ENCODE assay signal across 10 mouse cellular contexts in genomic region chr5:148739141-148739540, GRCm38 (mm10).
DNase-seq lines count a peak whose midpoint lies in the region; ATAC-seq and TF ChIP-seq lines count a peak whose summit lies in the region.
"Had no signal": no experiment of that assay in that cellular context is flagged by ENCODE, and none has a peak within 500 bp of the region (broad histone marks: within the 10 kb centered on the region; RNA-seq: fewer than 3 reads in every experiment).

No protein-coding gene starts in this region.

- TF ChIP-seq POLR2A in MEL (IDR thresholded peaks at IDR 0.05; ENCODE audit: control insufficient read depth in 1 of 2, insufficient read depth in 1 of 2, low read depth in 1 of 2, low read length in 2 of 2, poor library complexity in 1 of 2): no peak

- H3K27me3 ChIP-seq in MEL (ENCODE audit: control insufficient read depth in 1 of 2, insufficient read depth in 2 of 2, low read length in 2 of 2): no peaks in the 10 kb centered on the region
- H3K27me3 ChIP-seq in intestine, postnatal 0 days (replicated peaks; ENCODE audit: control insufficient read depth, insufficient read depth, low read length): no peaks in the 10 kb centered on the region
- H3K27me3 ChIP-seq in hindbrain, embryonic 14.5 days (ENCODE audit: control insufficient read depth, insufficient read depth, low read length): no peaks in the 10 kb centered on the region
- H3K27me3 ChIP-seq: heart, embryonic 15.5 days had no signal

- ATAC-seq in intestine, postnatal 0 days: peak; percentile 50; the same call in 1 of the 2 replicates
- peak; percentile 92 for ATAC-seq in megakaryocyte, adult 5-6 weeks (ENCODE audit: poor library complexity, severe bottlenecking)
- no peak for ATAC-seq in hindbrain, embryonic 14.5 days (ENCODE audit: low FRiP score)

- TF ChIP-seq CTCF in MEL (IDR thresholded peaks at IDR 0.05 in 2 of 3, conservative IDR thresholded peaks at IDR 0.05 in 1 of 3; ENCODE audit: control insufficient read depth in 1 of 3, insufficient read depth in 1 of 3, low read depth in 2 of 3, low read length in 3 of 3, poor library complexity in 1 of 3, severe bottlenecking in 1 of 3): no peak
- no peak for TF ChIP-seq CTCF in intestine, postnatal 0 days (IDR thresholded peaks at IDR 0.05; ENCODE audit: low read depth)

- no peaks in the 10 kb centered on the region for H3K9me3 ChIP-seq in MEL (replicated peaks; ENCODE audit: insufficient read depth, low read length)
- H3K9me3 ChIP-seq in intestine, postnatal 0 days (ENCODE audit: control insufficient read depth): no peaks in the 10 kb centered on the region
- H3K9me3 ChIP-seq in hindbrain, embryonic 14.5 days (ENCODE audit: control insufficient read depth, low read length): no peaks in the 10 kb centered on the region

- WGBS in intestine, postnatal 0 days: 63% methylated on average over 3 of the region's 3 CpGs
- WGBS in hindbrain, embryonic 14.5 days: 70% methylated on average over 3 of the region's 3 CpGs

- H3K36me3 ChIP-seq in MEL (ENCODE audit: control insufficient read depth in 1 of 2, insufficient read depth in 2 of 2, low read length in 2 of 2): peaks cover 0 to 3% of the 10 kb centered on the region in 2 experiments; a peak in 2 of 4 replicates
- H3K36me3 ChIP-seq in intestine, postnatal 0 days (ENCODE audit: control insufficient read depth, insufficient read depth): no peaks in the 10 kb centered on the region
- no peaks in the 10 kb centered on the region for H3K36me3 ChIP-seq in hindbrain, embryonic 14.5 days (replicated peaks; ENCODE audit: control insufficient read depth, insufficient read depth)
- H3K36me3 ChIP-seq: heart, embryonic 15.5 days had no signal

- H3K4me2 ChIP-seq in intestine, postnatal 0 days (replicated peaks; ENCODE audit: low read depth): no peak overlapping the region
- H3K4me2 ChIP-seq in hindbrain, embryonic 14.5 days (replicated peaks): no peak overlapping the region
- H3K4me2 ChIP-seq: heart, embryonic 15.5 days had no signal

- no peaks in the 10 kb centered on the region; the same call in 1 of the 2 replicates for H3K79me2 ChIP-seq in MEL (ENCODE audit: control insufficient read depth, insufficient read depth, low read length, poor library complexity)

- H3K27ac ChIP-seq in MEL (ENCODE audit: control insufficient read depth, low read depth, low read length): no peak overlapping the region
- H3K27ac ChIP-seq in intestine, postnatal 0 days (ENCODE audit: low read depth, low read length): no peak overlapping the region
- no peak overlapping the region for H3K27ac ChIP-seq in hindbrain, embryonic 14.5 days
- H3K27ac ChIP-seq: heart, embryonic 15.5 days had no signal

- no peak for TF ChIP-seq RAD21 in MEL (IDR thresholded peaks at IDR 0.05; ENCODE audit: low read depth, low read length)

- H3K9ac ChIP-seq in MEL (ENCODE audit: control insufficient read depth, low read depth, low read length, poor library complexity, severe bottlenecking): no peak overlapping the region
- no peak overlapping the region for H3K9ac ChIP-seq in intestine, postnatal 0 days (ENCODE audit: low read depth, low read length)
- no peak overlapping the region for H3K9ac ChIP-seq in hindbrain, embryonic 14.5 days
- H3K9ac ChIP-seq: heart, embryonic 15.5 days had no signal

- no peak overlapping the region for H3K4me3 ChIP-seq in MEL (ENCODE audit: control insufficient read depth in 1 of 2, insufficient read depth in 1 of 2, low read depth in 2 of 2, low read length in 2 of 2)
- no peak overlapping the region for H3K4me3 ChIP-seq in intestine, postnatal 0 days (ENCODE audit: low read depth, low read length)
- no peak overlapping the region for H3K4me3 ChIP-seq in hindbrain, embryonic 14.5 days (replicated peaks; ENCODE audit: low read length)
- H3K4me3 ChIP-seq: heart, embryonic 15.5 days had no signal

- peaks cover 0 to 10% of the 10 kb centered on the region in 2 experiments; a peak in 2 of 4 replicates for H3K4me1 ChIP-seq in MEL (ENCODE audit: control insufficient read depth in 1 of 2, insufficient read depth in 2 of 2, low read length in 2 of 2)
- 0 out of 2 replicates have a peak, but pooled peaks cover 3% of the 10 kb centered on the region for H3K4me1 ChIP-seq in intestine, postnatal 0 days (replicated peaks; ENCODE audit: control insufficient read depth, insufficient read depth, low read length)
- H3K4me1 ChIP-seq in hindbrain, embryonic 14.5 days (replicated peaks; ENCODE audit: control insufficient read depth, insufficient read depth, low read length): no peaks in the 10 kb centered on the region

- TF ChIP-seq EP300 in MEL (IDR thresholded peaks at IDR 0.05; ENCODE audit: low read depth in 1 of 2, low read length in 2 of 2): 0 out of 4 replicates have a peak, but pooled peaks of 1 of the 2 experiments have one; percentile 13

- intact Hi-C loops in left cerebral cortex, postnatal 36 days (cut with DNase I): no loop called here

- DNase-seq in A20 (ENCODE audit: low read depth, low spot score) (peak; percentile 94), MEL (ENCODE audit: low read depth, low spot score) (peak; percentile 89)
- no peak for DNase-seq in hindbrain, embryonic 14.5 days (ENCODE audit: low spot score)
- DNase-seq in layer of hippocampus, postnatal 14 days (ENCODE audit: low spot score in 2 of 2): no peak
- DNase-seq in left cerebral cortex, postnatal 36 days (ENCODE audit: low spot score in 2 of 2): no peak
- DNase-seq: adrenal gland, postnatal 25 days; thymus, postnatal 25 days had no signal

TF ChIP-seq in MEL, 35 proteins besides CTCF, POLR2A, EP300 and RAD21:
- TF ChIP-seq HCFC1 (IDR thresholded peaks at IDR 0.05; ENCODE audit: low read depth, low read length): 0 out of 2 replicates have a peak, but pooled peaks have one; percentile 17
- TF ChIP-seq UBTF (IDR thresholded peaks at IDR 0.05; ENCODE audit: borderline replicate concordance, insufficient read depth, low read depth, low read length): no peak

Comparison
In these comparisons a context has a peak if more than half of its experiments do, and no peak if none do; other contexts are left out.
1. DNase-seq: peak in A20 (single experiment) and MEL (single experiment); none in hindbrain, embryonic 14.5 days (single experiment), layer of hippocampus, postnatal 14 days (0 of 2) and left cerebral cortex, postnatal 36 days (0 of 2).